Mouse (Mus musculus) MEL (cell line): ENCODE results near the gene Rdh8.
"Not testable (repeated sequence)": the region's sequence is repeated elsewhere in the genome, so short reads cannot be mapped to it uniquely, and the experiment has no call there.

Experiments used
- CHD2 ChIP-seq: IDR thresholded peaks from 2 replicates; pipeline ENCODE4 v1.6.1; 2011; ENCODE audit warnings: low read length, improper control_type of control experiment
- CTCF ChIP-seq, 3 experiments: IDR thresholded peaks in 2 of 3; conservative IDR thresholded peaks in 1 of 3; 2 replicates each; pipeline ENCODE4 v1.5.1; 2011 to 2012; ENCODE audit warnings: low read length in 3 of 3, low read depth in 2 of 3, mild to moderate bottlenecking in 2 of 3, improper control_type of control experiment in 1 of 3, inconsistent platforms in 1 of 3, mixed read lengths in 1 of 3, moderate library complexity in 1 of 3; ENCODE audit not compliant: control insufficient read depth in 1 of 3, insufficient read depth in 1 of 3, poor library complexity in 1 of 3, severe bottlenecking in 1 of 3
- MAX ChIP-seq: IDR thresholded peaks from 2 replicates; pipeline ENCODE4 v1.6.1; 2011; ENCODE audit warnings: low read length, improper control_type of control experiment
- MAZ ChIP-seq: IDR thresholded peaks from 2 replicates; pipeline ENCODE4 v1.6.1; 2012; ENCODE audit warnings: low read depth, mild to moderate bottlenecking, inconsistent platforms, low read length, improper control_type of control experiment
- MXI1 ChIP-seq: IDR thresholded peaks from 2 replicates; pipeline ENCODE4 v1.6.1; 2011; ENCODE audit warnings: mild to moderate bottlenecking, low read depth, low read length, improper control_type of control experiment
- POLR2A ChIP-seq, 2 experiments: IDR thresholded peaks; 2 replicates each; pipeline ENCODE4 v1.6.1; 2011 to 2012; ENCODE audit warnings: low read length in 2 of 2, mild to moderate bottlenecking in 2 of 2, control low read depth in 1 of 2, improper control_type of control experiment in 1 of 2, low read depth in 1 of 2, moderate library complexity in 1 of 2; ENCODE audit not compliant: control insufficient read depth in 1 of 2, insufficient read depth in 1 of 2, poor library complexity in 1 of 2

DNA sequence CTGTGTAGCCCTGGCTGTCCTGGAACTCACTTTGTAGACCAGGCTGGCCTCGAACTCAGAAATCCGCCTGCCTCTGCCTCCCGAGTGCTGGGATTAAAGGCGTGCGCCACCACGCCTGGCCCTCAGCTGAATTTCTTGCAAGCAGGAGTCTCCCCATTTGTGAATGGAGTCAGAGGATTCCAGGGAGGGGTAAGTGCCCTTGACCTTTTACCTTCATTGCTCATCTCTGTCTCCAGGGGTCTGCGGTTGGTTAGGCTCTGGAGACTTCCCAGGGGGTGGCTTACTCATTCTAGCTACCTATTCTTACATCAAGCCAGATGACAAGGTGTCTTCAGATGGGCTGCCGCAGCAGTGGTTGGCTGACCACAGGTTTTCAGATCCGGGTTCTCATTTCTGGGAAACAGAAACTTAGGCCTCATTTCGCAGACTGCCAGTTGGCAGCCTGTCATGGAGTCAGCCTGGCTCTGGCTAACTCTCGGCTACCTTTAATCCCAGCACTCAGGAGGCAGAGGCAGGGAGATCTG lies 17.2 kb downstream of the Rdh8 start:
- not testable (repeated sequence) for TF ChIP-seq CTCF (IDR thresholded peaks at IDR 0.05 in 2 of 3, conservative IDR thresholded peaks at IDR 0.05 in 1 of 3; ENCODE audit: control insufficient read depth in 1 of 3, insufficient read depth in 1 of 3, low read depth in 2 of 3, low read length in 3 of 3, poor library complexity in 1 of 3, severe bottlenecking in 1 of 3); POLR2A (IDR thresholded peaks at IDR 0.05; ENCODE audit: control insufficient read depth in 1 of 2, insufficient read depth in 1 of 2, low read depth in 1 of 2, low read length in 2 of 2, poor library complexity in 1 of 2); MAZ; MAX; MXI1; CHD2
